Comparison of ENCODE assay signal across 9 mouse cellular contexts in genomic region chr9:44836439-44836838, GRCm38 (mm10). TPM values are rescaled to one million over a fixed set of nuclear protein-coding genes. Genes with fewer than 3 reads are reported as not detected.
DNase-seq lines count a peak whose midpoint lies in the region; ATAC-seq lines count a peak whose summit lies in the region.
"Had no signal": no experiment of that assay in that cellular context is flagged by ENCODE, and none has a peak within 500 bp of the region (broad histone marks: within the 10 kb centered on the region; RNA-seq: fewer than 3 reads in every experiment).

No protein-coding gene starts in this region.

- no peaks in the 10 kb centered on the region for H3K27me3 ChIP-seq in hindbrain, embryonic 10.5 days (ENCODE audit: insufficient read depth, poor library complexity, severe bottlenecking)
- no peaks in the 10 kb centered on the region for H3K27me3 ChIP-seq in hindbrain, embryonic 12.5 days
- H3K27me3 ChIP-seq: embryonic facial prominence, embryonic 12.5 days had no signal

- H3K4me2 ChIP-seq in hindbrain, embryonic 12.5 days (replicated peaks): no peak overlapping the region
- H3K4me2 ChIP-seq: embryonic facial prominence, embryonic 12.5 days had no signal

- DNase-seq in hindbrain, embryonic 10.5 days (ENCODE audit: low spot score): peak; percentile 77
- peak; percentile 70 for DNase-seq in adrenal gland, adult 2 months
- peak; percentile 51 for DNase-seq in embryo, embryonic 11.5 days (ENCODE audit: low read depth, low spot score)
- DNase-seq in heart, postnatal 4 days: peak; percentile 87
- DNase-seq in left cerebral cortex, postnatal 36 days (ENCODE audit: low spot score in 2 of 2): peak; percentile 63 to 67
- peak; percentile 26 for DNase-seq in ovary, adult 18-20 months (ENCODE audit: low spot score)
- peak; percentile 80 for DNase-seq in thymus, postnatal 0 days (ENCODE audit: low spot score)

- no peaks in the 10 kb centered on the region for H3K9me3 ChIP-seq in hindbrain, embryonic 10.5 days
- H3K9me3 ChIP-seq in hindbrain, embryonic 12.5 days (replicated peaks): no peaks in the 10 kb centered on the region
- H3K9me3 ChIP-seq: embryonic facial prominence, embryonic 12.5 days had no signal

- intact Hi-C loops in left cerebral cortex, postnatal 36 days (cut with DNase I): loop anchor here (2.0 to 5.0 kb wide), 2 partner anchors 46 to 84 kb away; partner anchors contain the start of genes Atp5l and Kmt2a

- no peak overlapping the region for H3K4me3 ChIP-seq in hindbrain, embryonic 10.5 days
- no peak overlapping the region for H3K4me3 ChIP-seq in hindbrain, embryonic 12.5 days
- H3K4me3 ChIP-seq: embryonic facial prominence, embryonic 12.5 days had no signal

- no peak for ATAC-seq in hindbrain, embryonic 12.5 days (ENCODE audit: low FRiP score)

- H3K9ac ChIP-seq in hindbrain, embryonic 12.5 days: no peak overlapping the region
- H3K9ac ChIP-seq: embryonic facial prominence, embryonic 12.5 days had no signal

- H3K4me1 ChIP-seq in hindbrain, embryonic 10.5 days (replicated peaks): no peaks in the 10 kb centered on the region
- no peaks in the 10 kb centered on the region for H3K4me1 ChIP-seq in hindbrain, embryonic 12.5 days
- H3K4me1 ChIP-seq: embryonic facial prominence, embryonic 12.5 days had no signal

- H3K27ac ChIP-seq in hindbrain, embryonic 10.5 days: no peak overlapping the region
- H3K27ac ChIP-seq in hindbrain, embryonic 12.5 days: no peak overlapping the region
- H3K27ac ChIP-seq: embryonic facial prominence, embryonic 12.5 days had no signal

- peaks cover 97% of the 10 kb centered on the region for H3K36me3 ChIP-seq in hindbrain, embryonic 10.5 days
- H3K36me3 ChIP-seq in hindbrain, embryonic 12.5 days: peaks cover 90% of the 10 kb centered on the region

- 58% methylated on average over 7 of the region's 7 CpGs for WGBS in hindbrain, embryonic 10.5 days
- WGBS in hindbrain, embryonic 12.5 days: 48% methylated on average over 7 of the region's 7 CpGs

RNA-seq across cellular contexts. Expression of gene Ttc36, which starts 33.6 kb away (rescaled TPM):
- 0.75 TPM in 1 of 2 replicates, not detected in the other for polyA plus RNA-seq in hindbrain, embryonic 10.5 days (2016; fragmentation: Nextera tagmentation; extraction: Ambion mirVana)
- polyA plus RNA-seq in hindbrain, embryonic 12.5 days (2016; fragmentation: Nextera tagmentation; extraction: Ambion mirVana): not detected in 2 replicates
- 1 to 10 TPM; 1.6 to 4.1 TPM for total RNA-seq in adrenal gland, adult 2 months (2021)
- 16.6 and 21.5 TPM in 2 replicates for polyA plus RNA-seq in adrenal gland, adult 2 months (2012; rRNA removed)
- 1 to 10 TPM in 1 of 2 experiments, under 1 TPM in 1; 0.61 to 1.0 TPM for total RNA-seq in heart, postnatal 4 days (2021)
- total RNA-seq in left cerebral cortex, postnatal 36 days (2021): 1 to 10 TPM in 1 of 2 experiments, not detected in 1; 1.4 TPM
- 1.5 and 3.0 TPM in 2 replicates for polyA plus RNA-seq in thymus, postnatal 0 days (2015; fragmentation: Nextera tagmentation; extraction: Ambion mirVana)

RNA-seq across cellular contexts. Expression of gene Tmem25, which starts 37.3 kb away (rescaled TPM):
- 2.6 and 3.2 TPM in 2 replicates for polyA plus RNA-seq in hindbrain, embryonic 10.5 days (2016; fragmentation: Nextera tagmentation; extraction: Ambion mirVana)
- polyA plus RNA-seq in hindbrain, embryonic 12.5 days (2016; fragmentation: Nextera tagmentation; extraction: Ambion mirVana): 5.8 and 6.6 TPM in 2 replicates
- 1 to 10 TPM; 3.1 to 9.8 TPM for total RNA-seq in adrenal gland, adult 2 months (2021)
- 15.7 and 22.1 TPM in 2 replicates for polyA plus RNA-seq in adrenal gland, adult 2 months (2012; rRNA removed)
- 1 to 10 TPM; 3.5 to 6.0 TPM for total RNA-seq in heart, postnatal 4 days (2021)
- total RNA-seq in left cerebral cortex, postnatal 36 days (2021): 10 to 100 TPM; 54.0 to 54.9 TPM
- polyA plus RNA-seq in thymus, postnatal 0 days (2015; fragmentation: Nextera tagmentation; extraction: Ambion mirVana): 0.72 and 0.82 TPM in 2 replicates

RNA-seq across cellular contexts. Expression of gene Kmt2a, which starts 44.7 kb away (rescaled TPM):
- polyA plus RNA-seq in hindbrain, embryonic 10.5 days (2016; fragmentation: Nextera tagmentation; extraction: Ambion mirVana): 11.8 and 18.2 TPM in 2 replicates
- 29.5 and 33.2 TPM in 2 replicates for polyA plus RNA-seq in hindbrain, embryonic 12.5 days (2016; fragmentation: Nextera tagmentation; extraction: Ambion mirVana)
- total RNA-seq in adrenal gland, adult 2 months (2021): 10 to 100 TPM; 20.0 to 38.4 TPM
- polyA plus RNA-seq in adrenal gland, adult 2 months (2012; rRNA removed): 12.9 and 19.4 TPM in 2 replicates
- total RNA-seq in heart, postnatal 4 days (2021): 10 to 100 TPM; 22.9 to 23.5 TPM
- 10 to 100 TPM; 52.2 to 79.3 TPM for total RNA-seq in left cerebral cortex, postnatal 36 days (2021)
- 13.1 and 20.1 TPM in 2 replicates for polyA plus RNA-seq in thymus, postnatal 0 days (2015; fragmentation: Nextera tagmentation; extraction: Ambion mirVana)

Comparison
In these comparisons a context has a peak if more than half of its experiments do, and no peak if none do; other contexts are left out.
1. DNase-seq: peak in every context shown above with its lines; median percentile 87 in heart, postnatal 4 days; 80 in thymus, postnatal 0 days; 77 in hindbrain, embryonic 10.5 days; 70 in adrenal gland, adult 2 months; 65 in left cerebral cortex, postnatal 36 days; 51 in embryo, embryonic 11.5 days; 26 in ovary, adult 18-20 months.